Mouse (Mus musculus) forelimb bud, embryonic 11.5 days (tissue): ENCODE results near the gene Krtap13.
"Not testable (repeated sequence)": the region's sequence is repeated elsewhere in the genome, so short reads cannot be mapped to it uniquely, and the experiment has no call there.

Experiments
- DNase-seq: peaks from one replicate; pipeline ENCODE4 v3.0.0-alpha.2; 2012; ENCODE audit warnings: low read depth, low spot score

Gene Krtap13

DNA sequence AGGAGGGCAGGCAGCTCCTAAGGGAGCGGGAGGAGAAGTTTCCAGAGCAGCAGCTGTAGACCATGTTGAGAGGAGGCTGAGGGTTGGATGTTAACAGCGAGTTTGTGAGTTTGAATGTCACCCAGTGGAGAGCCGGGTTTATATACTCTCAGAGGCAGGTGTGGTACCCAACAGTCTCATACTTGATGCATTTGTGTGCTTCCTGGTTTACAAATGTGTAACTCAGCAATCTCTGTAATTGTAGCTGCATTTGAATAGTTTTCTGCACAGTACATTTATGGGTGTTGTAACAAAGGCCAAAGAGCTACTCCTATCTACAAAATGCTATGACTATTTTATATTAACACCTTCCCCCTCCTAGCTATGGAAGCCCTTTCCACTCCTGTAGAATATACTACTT, at the start of gene Krtap13:
Krtap13 (minus strand) TSS at position 101 of the 400 bp plus-strand sequence.
- not testable (repeated sequence) for DNase-seq

- no peak for DNase-seq
Measured at GRCm38 (mm10) chr16:88786786-88787185, 35.4 kb upstream of the Krtap13 start.

DNA sequence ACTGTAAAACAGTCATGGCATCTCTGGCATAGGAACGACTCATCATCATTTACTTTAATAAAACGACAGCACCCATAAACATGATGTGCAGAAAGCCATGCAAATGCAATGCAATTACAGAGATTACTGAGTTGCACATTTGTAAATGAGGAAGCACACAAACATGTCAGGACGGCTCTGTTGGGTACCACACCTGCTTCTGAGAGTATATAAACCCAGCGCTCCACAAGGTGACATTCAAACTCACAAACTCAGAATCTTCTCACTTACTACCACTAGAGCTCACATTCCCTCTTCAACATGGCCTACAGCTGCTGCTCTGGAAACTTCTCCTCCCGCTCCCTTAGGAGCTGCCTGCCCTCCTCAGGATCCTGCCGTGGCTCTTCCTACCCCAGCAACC, 26.2 kb upstream of the Krtap13 start, which contains the start of gene Gm5965:
Gm5965 (plus strand) TSS at position 301 of the 400 bp plus-strand sequence.
- no peak for DNase-seq

GRCm38 (mm10) chr16:88774106-88774505, 22.7 kb upstream of the Krtap13 start, which contains the start of gene 2310057N15Rik:
TSS of gene 2310057N15Rik (minus strand) at chr16:88774206.
- no peak for DNase-seq

DNA sequence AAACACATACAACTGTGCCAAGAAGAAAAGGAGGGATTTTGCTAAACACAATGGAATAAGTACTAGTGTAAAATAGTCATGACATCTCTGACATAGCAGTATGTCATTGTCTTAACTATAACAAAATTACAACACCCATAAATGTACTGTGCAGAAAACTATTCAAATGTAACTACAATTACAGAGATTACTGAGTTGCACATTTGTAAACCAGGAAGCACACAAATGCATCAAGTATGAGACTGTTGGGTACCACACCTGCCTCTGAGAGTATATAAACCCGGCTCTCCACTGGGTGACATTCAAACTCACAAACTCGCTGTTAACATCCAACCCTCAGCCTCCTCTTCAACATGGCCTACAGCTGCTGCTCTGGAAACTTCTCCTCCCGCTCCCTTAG, 7.1 kb upstream of the Krtap13 start, which contains the start of gene 2310034C09Rik:
2310034C09Rik (plus strand) TSS at position 301 of the 400 bp plus-strand sequence.
- not testable (repeated sequence) for DNase-seq

- DNase-seq = no peak
Measured at GRCm38 (mm10) chr16:88747943-88748342, 3.5 kb downstream of the Krtap13 start.

- no peak for DNase-seq
Measured at GRCm38 (mm10) chr16:88744750-88745340, 6.6 kb downstream of the Krtap13 start.

DNA sequence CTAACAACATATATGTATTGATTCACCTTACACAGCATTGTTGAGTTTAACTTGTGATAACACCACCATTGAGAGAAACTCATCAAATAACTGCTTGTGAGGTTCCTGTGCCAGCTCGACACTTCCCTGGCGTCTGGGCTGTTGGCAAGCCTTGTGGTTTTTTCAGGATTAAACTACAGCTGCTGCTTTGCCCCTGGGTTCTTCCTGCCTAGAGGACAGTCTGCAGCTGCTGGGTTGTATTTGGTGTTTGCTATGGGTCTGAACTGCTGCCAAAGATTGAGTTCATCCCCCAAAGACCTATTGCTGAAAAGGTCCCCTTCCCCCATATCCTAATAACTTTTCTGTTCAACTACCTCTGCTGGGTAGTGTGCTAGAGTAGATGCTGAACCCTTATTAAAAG, 16.0 kb downstream of the Krtap13 start:
- DNase-seq = no peak

DNA sequence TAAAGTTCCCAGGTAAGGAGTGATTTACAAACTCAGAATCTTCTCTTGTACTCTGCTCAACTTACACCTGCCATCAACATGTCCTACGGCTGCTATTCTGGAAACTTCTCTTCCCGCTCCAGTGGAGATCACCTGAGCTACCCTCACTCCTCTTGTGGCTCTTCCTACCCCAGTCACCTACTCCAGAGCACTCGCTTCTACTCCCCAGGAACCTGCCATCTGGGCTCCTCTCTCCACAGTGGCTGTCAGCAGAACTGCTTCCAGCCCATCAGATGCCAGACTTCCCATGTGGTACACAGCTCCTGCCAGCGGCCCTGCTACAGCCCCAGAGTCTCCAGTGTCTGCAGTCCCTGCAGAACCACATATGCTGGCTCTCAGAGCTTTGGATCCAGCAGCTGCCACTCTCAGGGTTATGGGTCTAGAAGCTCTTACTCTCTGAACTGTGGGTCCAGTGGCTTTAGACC, 22.6 kb downstream of the Krtap13 start, which contains the start of gene Krtap13-1:
Krtap13-1 (plus strand) TSS at position 51 of the 464 bp plus-strand sequence.
- DNase-seq = no peak

DNA sequence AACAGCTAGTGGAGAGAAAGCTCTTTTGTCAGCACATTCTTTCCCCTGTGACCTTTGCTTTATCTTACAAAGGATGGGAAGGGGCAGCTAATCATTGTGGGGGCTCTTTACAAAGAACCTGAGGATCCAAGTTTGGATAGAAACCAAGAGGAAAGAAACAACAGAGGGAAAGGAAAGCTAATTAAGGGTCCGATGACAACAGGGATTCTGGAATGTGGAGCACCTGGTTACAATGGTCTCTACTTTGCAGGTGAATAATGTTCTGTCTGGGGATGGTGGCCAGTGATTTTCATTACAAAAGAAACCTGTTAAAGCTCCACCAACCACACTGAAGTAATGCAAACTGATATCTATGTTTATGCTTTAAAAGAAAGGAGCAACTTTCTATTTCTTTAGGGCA, 31.4 kb downstream of the Krtap13 start:
- no peak for DNase-seq

DNA sequence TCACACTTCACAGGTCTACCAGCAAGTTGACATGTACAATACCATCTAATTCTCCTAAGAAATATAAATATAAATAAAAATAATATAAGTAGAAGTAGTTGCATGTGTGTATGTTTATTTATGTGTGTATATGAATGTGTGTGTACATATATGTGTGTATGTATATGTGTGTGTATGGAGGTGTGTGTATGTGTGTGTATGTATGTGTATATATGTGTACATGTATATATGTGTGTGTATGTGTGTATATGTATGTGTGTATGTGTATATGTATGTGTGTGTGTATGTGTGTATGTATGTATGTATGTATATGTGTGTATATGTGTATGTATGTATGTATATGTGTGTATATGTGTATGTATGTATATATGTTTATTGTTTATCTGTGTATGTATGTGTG, 34.9 kb downstream of the Krtap13 start:
- DNase-seq = no peak

GRCm38 (mm10) chr16:88711245-88711644, 40.2 kb downstream of the Krtap13 start:
- DNase-seq = no peak

- DNase-seq = no peak
Measured at GRCm38 (mm10) chr16:88710757-88711156, 40.7 kb downstream of the Krtap13 start.

- DNase-seq = no peak
Measured at GRCm38 (mm10) chr16:88707496-88708012, 43.9 kb downstream of the Krtap13 start, which contains the start of gene 2310061N02Rik. TSS of gene 2310061N02Rik (minus strand) at chr16:88707962.

DNA sequence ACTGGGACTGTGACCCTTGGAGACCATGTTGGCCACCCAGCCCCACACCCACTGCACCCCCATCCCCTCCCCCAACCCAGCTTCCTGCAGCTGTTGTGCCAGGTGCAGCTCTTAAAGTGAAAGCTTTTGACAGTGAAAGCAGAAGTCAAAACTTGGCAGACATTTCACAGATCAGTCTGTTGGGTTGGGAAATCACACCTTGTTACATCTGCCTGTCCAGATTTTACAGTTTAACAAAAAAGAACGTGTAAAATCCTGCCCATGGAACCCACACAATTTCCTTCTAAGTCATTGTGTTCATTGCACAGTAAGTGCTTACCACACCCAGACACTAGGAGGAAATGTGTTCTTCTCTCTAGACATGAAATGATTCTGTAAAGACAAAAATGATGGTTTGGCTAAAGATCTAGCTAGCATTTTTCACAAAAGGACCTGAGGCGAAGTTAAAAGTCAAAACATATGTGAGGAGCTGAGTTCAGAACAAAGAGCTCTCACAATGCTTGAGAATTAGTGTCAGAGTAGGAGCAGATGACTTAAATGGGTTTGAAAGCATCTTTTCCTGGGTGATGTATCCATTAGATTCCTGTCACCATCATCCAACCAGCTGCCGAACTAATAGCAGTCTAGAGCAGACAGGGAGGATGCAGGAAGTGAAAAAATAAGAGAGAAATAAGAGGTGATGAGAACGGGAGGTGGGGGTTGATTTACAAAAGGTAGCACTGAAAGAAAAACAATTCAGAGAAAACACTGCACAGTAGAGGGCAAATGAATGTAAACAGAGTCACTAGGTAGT, 50.2 kb downstream of the Krtap13 start:
- DNase-seq = peak; percentile 45
